Mouse (Mus musculus): ENCODE results near the gene Trmt61a.

- no peak for TF ChIP-seq POLR2A (IDR thresholded peaks at IDR 0.05; ENCODE audit: low read depth, low read length)
- TF ChIP-seq CTCF (IDR thresholded peaks at IDR 0.05; ENCODE audit: extremely low read depth, insufficient read depth, insufficient read length, insufficient replicate concordance), result no peak
Measured at GRCm38 (mm10) chr12:111670976-111671375, 6.9 kb upstream of the Trmt61a start.
